Mouse (Mus musculus) ES-Bruce4 (cell line): ENCODE measurements around the gene Skil.

Experiments
- CTCF ChIP-seq: IDR thresholded peaks from one replicate; pipeline ENCODE4 v1.8.1; 2011; ENCODE audit warnings: low read depth, low read length
- EP300 ChIP-seq: IDR thresholded peaks from 2 replicates; pipeline ENCODE4 v1.6.1; 2011; ENCODE audit warnings: low read depth, low read length; ENCODE audit not compliant: insufficient read depth

- TF ChIP-seq EP300 (no peak), CTCF (no peak)
Observed at GRCm38 (mm10) chr3:31089956-31090355, 4.9 kb upstream of the Skil start.
